Mouse (Mus musculus) spleen, adult 12 weeks (tissue): ENCODE results near the gene Herpud1.

Experiments used
- DNase-seq: peaks from one replicate; pipeline ENCODE4 v3.0.0; 2022; ENCODE audit warnings: low spot score

Gene Herpud1

GRCm38 (mm10) chr8:94408443-94409080 lies 22.3 kb downstream of the Herpud1 start:
- DNase-seq, result no peak

DNA sequence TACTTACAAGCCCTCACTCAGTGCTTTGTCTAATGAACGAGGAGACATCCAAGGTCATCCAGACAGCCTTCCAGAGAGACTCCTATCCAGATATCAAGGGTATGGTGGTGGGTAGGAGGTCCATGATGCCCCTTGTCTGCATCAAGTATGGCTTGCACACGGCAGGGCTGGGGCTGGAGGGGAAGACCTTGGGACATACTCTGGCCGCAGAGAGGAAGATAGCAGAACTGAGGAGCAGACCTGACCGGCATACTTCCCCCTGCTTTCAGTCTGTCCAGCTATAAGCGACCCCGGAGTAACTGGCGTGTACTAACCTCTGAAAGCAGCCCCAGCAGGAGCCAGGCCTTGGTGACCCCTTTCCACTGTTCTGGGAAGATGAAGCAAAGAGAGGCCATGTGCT lies 23.3 kb downstream of the Herpud1 start:
- no peak for DNase-seq

GRCm38 (mm10) chr8:94412518-94412917 lies 26.3 kb downstream of the Herpud1 start:
- no peak for DNase-seq

GRCm38 (mm10) chr8:94413509-94413908 lies 27.3 kb downstream of the Herpud1 start:
- DNase-seq, result no peak

- DNase-seq, result no peak
Observed at GRCm38 (mm10) chr8:94415218-94415617, 29.0 kb downstream of the Herpud1 start.

- DNase-seq, result no peak
Observed at GRCm38 (mm10) chr8:94418017-94418416, 31.8 kb downstream of the Herpud1 start.

GRCm38 (mm10) chr8:94422270-94422669 lies 36.0 kb downstream of the Herpud1 start:
- no peak for DNase-seq

GRCm38 (mm10) chr8:94427953-94428352 lies 41.7 kb downstream of the Herpud1 start:
- no peak for DNase-seq

- no peak for DNase-seq
Observed at GRCm38 (mm10) chr8:94428420-94428819, 42.2 kb downstream of the Herpud1 start.

DNA sequence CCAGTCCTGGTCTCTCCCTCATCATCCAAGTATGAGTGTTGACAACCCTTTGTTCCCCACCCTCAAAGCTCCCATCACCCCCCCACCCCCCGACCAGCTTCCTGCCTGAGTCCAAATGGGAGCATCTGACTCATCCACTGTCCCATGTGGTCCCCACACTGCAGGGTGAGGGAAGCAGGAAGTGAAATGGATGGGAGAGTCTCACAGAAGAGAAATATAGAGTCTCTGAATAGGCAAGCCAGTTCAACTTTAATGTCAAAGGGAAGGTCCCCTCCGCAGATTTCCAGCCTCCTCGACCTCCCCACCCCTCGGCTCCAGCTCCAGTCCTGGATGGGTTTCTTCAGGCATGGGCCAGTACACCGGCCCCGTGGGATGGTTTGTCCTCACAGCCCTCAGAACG lies 43.1 kb downstream of the Herpud1 start:
- DNase-seq, result no peak

- DNase-seq, result no peak
Observed at GRCm38 (mm10) chr8:94432212-94432611, 46.0 kb downstream of the Herpud1 start.

DNA sequence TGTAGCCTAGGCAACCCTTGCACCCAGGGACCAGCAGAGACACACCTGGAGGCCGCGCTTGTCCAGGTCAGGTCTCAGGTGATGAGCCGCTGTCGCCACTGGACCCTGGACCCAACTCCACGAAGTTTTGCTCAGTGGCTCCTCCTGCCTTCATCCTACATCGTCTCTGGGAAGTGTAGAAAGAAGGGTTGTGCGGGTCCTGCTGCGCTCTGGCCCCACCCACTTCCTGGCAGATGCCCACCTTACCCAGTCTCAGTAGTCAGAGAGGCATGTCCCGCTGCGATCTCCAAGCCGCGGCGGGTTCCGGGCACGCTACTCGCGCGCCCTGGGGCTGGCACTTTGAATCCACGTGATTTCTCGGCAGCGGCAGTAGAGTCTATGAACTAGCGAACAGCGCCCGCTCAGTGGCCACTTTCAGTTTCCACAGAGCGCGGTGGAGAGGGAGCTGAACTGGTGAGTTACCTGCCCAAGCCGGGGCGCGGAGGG lies 47.8 kb downstream of the Herpud1 start, which contains the start of gene Nlrc5:
Gene Nlrc5, plus strand, starts transcription at position 376 of the 486 bp plus-strand sequence.
- DNase-seq, result peak; percentile 60

DNA sequence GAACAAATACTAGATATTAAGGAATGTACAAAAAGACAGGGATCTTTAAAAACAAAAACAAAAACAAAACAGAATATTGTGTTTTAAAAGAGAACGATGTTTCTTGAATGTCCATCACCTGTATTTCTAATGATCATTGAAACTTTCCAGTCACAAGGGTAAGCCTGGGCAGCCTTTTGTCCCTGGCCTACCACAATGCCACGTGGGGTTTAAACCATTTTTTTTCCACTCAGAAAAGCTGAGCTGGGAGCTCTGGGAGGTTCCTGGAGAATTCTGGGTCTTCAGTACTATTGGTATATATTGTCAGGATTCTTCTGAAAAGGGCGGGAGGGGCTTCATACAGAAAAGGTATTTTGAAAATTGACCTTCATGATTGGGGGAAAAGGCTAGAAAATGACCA lies 48.7 kb downstream of the Herpud1 start:
- no peak for DNase-seq

- DNase-seq, result no peak
Observed at GRCm38 (mm10) chr8:94435397-94436111, 49.3 kb downstream of the Herpud1 start.

GRCm38 (mm10) chr8:94436112-94436572 lies 49.9 kb downstream of the Herpud1 start:
- no peak for DNase-seq

DNA sequence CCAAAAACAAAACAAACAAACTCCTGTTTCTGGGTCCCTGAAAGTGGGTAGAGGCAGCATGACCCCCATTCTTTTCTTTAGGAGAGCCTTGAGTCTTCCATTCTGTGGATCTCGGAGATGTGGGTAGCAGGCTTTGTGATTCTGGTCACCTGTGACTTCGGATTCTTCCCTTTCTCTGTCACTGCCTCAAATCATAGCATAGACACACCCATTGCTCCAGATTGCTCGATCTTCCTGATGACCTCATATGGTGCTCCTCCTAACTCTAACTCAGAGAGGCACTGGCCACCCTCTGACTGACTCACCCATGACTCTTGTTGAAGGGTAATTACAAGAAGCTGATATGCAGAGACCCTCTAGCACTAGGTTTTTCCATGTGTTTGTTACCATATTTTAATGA lies 50.7 kb downstream of the Herpud1 start:
- DNase-seq, result no peak

DNA sequence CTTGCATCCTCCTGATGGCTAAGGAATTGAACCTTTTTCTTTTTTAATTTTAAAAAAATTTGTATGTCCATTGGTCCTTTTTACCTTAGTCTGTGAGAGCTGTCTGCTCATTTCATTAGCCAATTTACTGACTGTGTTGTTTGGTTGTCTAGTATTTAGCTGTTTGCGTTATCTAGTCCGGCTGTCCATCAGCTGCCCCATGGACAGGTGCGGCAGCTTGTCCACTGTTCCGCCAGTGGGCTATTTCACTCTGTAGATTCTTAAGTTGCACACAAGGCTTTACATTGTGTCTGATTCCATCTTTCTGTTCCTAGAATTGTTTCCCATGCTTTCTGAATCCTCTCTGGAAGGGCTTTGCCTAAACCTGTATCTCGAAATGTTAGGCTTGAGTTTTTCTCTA lies 52.4 kb downstream of the Herpud1 start:
- DNase-seq, result no peak

- DNase-seq, result no peak
Observed at GRCm38 (mm10) chr8:94439691-94440090, 53.5 kb downstream of the Herpud1 start.

DNA sequence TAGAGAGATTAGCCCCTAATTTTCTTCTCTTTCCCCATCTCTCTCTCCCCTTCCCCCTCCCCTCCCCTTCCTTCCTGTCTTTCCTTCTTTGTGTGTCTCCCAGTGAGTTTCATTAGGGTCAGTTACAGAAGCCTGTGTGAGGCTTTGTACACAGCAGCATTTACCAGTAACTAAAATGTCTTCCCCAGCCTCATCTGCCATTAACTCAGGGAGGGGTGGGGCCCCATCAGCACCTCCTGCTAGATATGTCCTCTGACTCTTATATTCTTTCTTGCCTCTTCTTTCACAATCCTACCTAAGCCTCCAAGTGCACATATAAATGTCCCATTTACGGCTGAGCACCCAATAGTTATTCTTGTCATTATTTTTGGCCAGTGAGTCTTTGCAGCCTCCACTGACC lies 54.2 kb downstream of the Herpud1 start:
- no peak for DNase-seq

GRCm38 (mm10) chr8:94441686-94442085 lies 55.4 kb downstream of the Herpud1 start:
- DNase-seq, result no peak

GRCm38 (mm10) chr8:94443153-94443552 lies 56.9 kb downstream of the Herpud1 start:
- no peak for DNase-seq

DNA sequence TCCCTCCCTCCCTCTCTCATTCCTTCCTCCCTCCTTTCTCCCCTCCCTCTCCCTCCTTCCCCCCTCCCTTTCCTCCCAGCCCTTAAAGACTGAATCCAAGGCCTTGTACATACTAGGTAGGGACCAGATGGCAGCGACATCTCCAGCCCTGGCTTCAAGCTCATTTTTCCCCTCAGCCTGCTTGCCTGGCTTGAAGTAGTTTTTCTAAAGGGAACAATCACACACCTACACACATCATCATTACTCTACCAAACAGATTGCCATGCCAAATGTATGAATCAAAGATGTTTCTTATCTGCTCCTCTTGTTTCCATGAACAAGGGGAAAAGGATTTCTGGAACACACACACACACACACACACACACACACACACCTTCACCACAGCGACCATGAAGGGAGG lies 58.2 kb downstream of the Herpud1 start:
- DNase-seq, result no peak
